Mouse (Mus musculus): ENCODE data around the gene Cep128.

Cep128 gene

GRCm38 (mm10) chr12:91305769-91306168, 78.4 kb downstream of the Cep128 start:
- DNase-seq, result no peak

- no peak for DNase-seq
These were observed 79.2 kb downstream of the Cep128 start for GRCm38 (mm10) chr12:91305038-91305437.

GRCm38 (mm10) chr12:91298700-91299099, 85.5 kb downstream of the Cep128 start:
- no peak for DNase-seq

- no peak for DNase-seq
These were observed 88.3 kb downstream of the Cep128 start for GRCm38 (mm10) chr12:91295870-91296269.

GRCm38 (mm10) chr12:91295436-91295835, 88.8 kb downstream of the Cep128 start:
- no peak for DNase-seq

- DNase-seq, result no peak
These were observed 110.3 kb downstream of the Cep128 start for GRCm38 (mm10) chr12:91273936-91274335.

- no peak for DNase-seq
These were observed 114.6 kb downstream of the Cep128 start for GRCm38 (mm10) chr12:91269634-91270033.

GRCm38 (mm10) chr12:91268974-91269373, 115.2 kb downstream of the Cep128 start:
- no peak for DNase-seq

- no peak for DNase-seq
These were observed 118.2 kb downstream of the Cep128 start for GRCm38 (mm10) chr12:91266014-91266413.

- DNase-seq, result peak; percentile 39
These were observed 118.7 kb downstream of the Cep128 start for GRCm38 (mm10) chr12:91265462-91265861.

- no peak for DNase-seq
These were observed 119.3 kb downstream of the Cep128 start for GRCm38 (mm10) chr12:91264828-91265355.

- DNase-seq, result no peak
These were observed 120.5 kb downstream of the Cep128 start for GRCm38 (mm10) chr12:91263705-91264104.

GRCm38 (mm10) chr12:91262801-91263200, 121.4 kb downstream of the Cep128 start:
- no peak for DNase-seq

- no peak for DNase-seq
These were observed 127.9 kb downstream of the Cep128 start for GRCm38 (mm10) chr12:91256334-91256733.

- DNase-seq, result no peak
These were observed 129.4 kb downstream of the Cep128 start for GRCm38 (mm10) chr12:91254831-91255230.

- DNase-seq, result no peak
These were observed 163.6 kb downstream of the Cep128 start for GRCm38 (mm10) chr12:91220609-91221008.

GRCm38 (mm10) chr12:91205550-91205949, 178.7 kb downstream of the Cep128 start:
- no peak for DNase-seq

GRCm38 (mm10) chr12:91204330-91204729, 179.9 kb downstream of the Cep128 start:
- DNase-seq, result peak; percentile 23

- no peak for DNase-seq
These were observed 181.7 kb downstream of the Cep128 start for GRCm38 (mm10) chr12:91202496-91202895.

- no peak for DNase-seq
These were observed 195.1 kb downstream of the Cep128 start for GRCm38 (mm10) chr12:91189111-91189510.

GRCm38 (mm10) chr12:91185564-91185963, 198.6 kb downstream of the Cep128 start:
- DNase-seq, result no peak

- no peak for DNase-seq
These were observed 199.6 kb downstream of the Cep128 start for GRCm38 (mm10) chr12:91184616-91185015.

GRCm38 (mm10) chr12:91183928-91184327, 200.3 kb downstream of the Cep128 start:
- no peak for DNase-seq

- no peak for DNase-seq
These were observed 200.8 kb downstream of the Cep128 start for GRCm38 (mm10) chr12:91183304-91183855.

All from retina, postnatal 1 day (tissue).